Mouse (Mus musculus) adrenal gland (tissue): ENCODE measurements at regions not wholly inside any gene's neighbourhood (a gene's known extent, or its start where the extent isn't known, plus 50 kb on each side); places are given as distances from the start of the nearest gene placed in this dataset.

Experiments
- intact Hi-C: fragments of 180-260 bp; cut with DNase I; formaldehyde crosslinking; loops from one replicate; pipeline ENCODE4 v1.15.1; 2025

GRCm38 (mm10) chrX:152918212-152918611 is 88.1 kb upstream of the Usp51 start:
- intact Hi-C loops: no loop called here

- intact Hi-C loops: loop anchor here (10.0 kb wide), 1 partner anchor 118 kb away; no protein-coding TSS in a partner anchor
Observed at GRCm38 (mm10) chrX:152926991-152927390, 79.3 kb upstream of the Usp51 start.

GRCm38 (mm10) chrX:152946201-152946600 is 60.1 kb upstream of the Usp51 start:
- intact Hi-C loops: no loop called here
